Mouse (Mus musculus) lung, embryonic 16.5 days (tissue): ENCODE measurements around the gene Ippk. TPM values are rescaled to one million over a fixed set of nuclear protein-coding genes. Genes with fewer than 3 reads are reported as not detected.
A peak's percentile ranks its signal among the peaks of the same experiment; 100 is the strongest.

Source experiments
- ATAC-seq: fragments of 200-750 bp; cut with Nextera tagmentation; 2 replicates; pipeline ENCODE4 v1.8.0; 2017; ENCODE audit warnings: low read depth, mild to moderate bottlenecking, moderate library complexity
- H3K27ac ChIP-seq: fragments of 300-500 bp; sonication (generic); 2 replicates; pipeline ENCODE4 v1.5.1; 2014; ENCODE audit warnings: mild to moderate bottlenecking, control low read depth, low read length
- H3K27me3 ChIP-seq: fragments of 300-500 bp; sonication (generic); 2 replicates; pipeline ENCODE4 v1.6.1; 2014; ENCODE audit warnings: low read depth, low read length, mixed read lengths; ENCODE audit not compliant: control insufficient read depth, insufficient read depth
- H3K36me3 ChIP-seq: fragments of 300-500 bp; sonication (generic); 2 replicates; pipeline ENCODE4 v1.6.1; 2014; ENCODE audit warnings: low read length; ENCODE audit not compliant: control insufficient read depth, insufficient read depth
- H3K4me1 ChIP-seq: fragments of 300-500 bp; sonication (generic); replicated peaks from 2 replicates; pipeline ENCODE4 v1.6.1; 2014; ENCODE audit warnings: low read length, mixed read lengths; ENCODE audit not compliant: control insufficient read depth, insufficient read depth
- H3K4me2 ChIP-seq: fragments of 300-500 bp; sonication (generic); 2 replicates; pipeline ENCODE4 v1.6.1; 2014; ENCODE audit warnings: low read depth, low read length, control low read depth
- H3K4me3 ChIP-seq: fragments of 300-500 bp; sonication (generic); 2 replicates; pipeline ENCODE4 v1.5.1; 2014; ENCODE audit warnings: mild to moderate bottlenecking, low read length, control low read depth
- H3K9ac ChIP-seq: fragments of 300-500 bp; sonication (generic); 2 replicates; pipeline ENCODE4 v1.6.1; 2014; ENCODE audit warnings: low read length, control low read depth
- H3K9me3 ChIP-seq: fragments of 300-500 bp; sonication (generic); 2 replicates; pipeline ENCODE4 v1.6.1; 2016; ENCODE audit warnings: low read length; ENCODE audit not compliant: control insufficient read depth
- WGBS: fragments of 180-500 bp; shearing (Covaris S2); extraction: QIAGEN DNeasy Blood & Tissue Kit; methylation state at CpG from one replicate; pipeline ENCODE4 v1.1.7; 2014; 5-methylcytosine and 5-hydroxymethylcytosine counted together
- polyA plus RNA-seq: library from polyadenylated mRNA; unstranded; fragments of >200 nt; fragmentation: Nextera tagmentation; extraction: Ambion mirVana; gene quantifications from 2 replicates; pipeline ENCODE4 v1.2.1, GENCODE M21; 2015

Gene Ippk
- polyA plus RNA-seq, 1 experiment from 2014 or later: 16.2 TPM

- no peak overlapping the region for H3K27ac ChIP-seq
- ATAC-seq: peak; percentile 89
- no peak overlapping the region for H3K4me2 ChIP-seq
- no peak overlapping the region for H3K4me3 ChIP-seq
- H3K27me3 ChIP-seq: no peaks in the 10 kb centered on the region
- H3K9ac ChIP-seq: no peak overlapping the region
- peaks cover 6% of the 10 kb centered on the region; the same call in 1 of the 2 replicates for H3K36me3 ChIP-seq
- no peaks in the 10 kb centered on the region for H3K9me3 ChIP-seq
- H3K4me1 ChIP-seq: no peaks in the 10 kb centered on the region
- WGBS: 34% methylated on average over 5 of the region's 5 CpGs
Measured at GRCm38 (mm10) chr13:49449318-49449749, 28.3 kb downstream of the Ippk start.

- Histone ChIP-seq H3K36me3 (peaks cover 6% of the 10 kb centered on the region), H3K4me2 (no peak overlapping the region), H3K4me1 (no peaks in the 10 kb centered on the region; the same call in 1 of the 2 replicates), H3K9me3 (no peaks in the 10 kb centered on the region), H3K9ac (no peak overlapping the region), H3K4me3 (no peak overlapping the region), H3K27me3 (no peaks in the 10 kb centered on the region), H3K27ac (peak overlapping the region; percentile 71)
- ATAC-seq: 0 out of 2 replicates have a peak, but pooled peaks have one; percentile 12
- WGBS: 76% methylated on average over 4 of the region's 4 CpGs
Measured at GRCm38 (mm10) chr13:49460276-49460675, 39.2 kb downstream of the Ippk start.

GRCm38 (mm10) chr13:49460692-49461414, 39.8 kb downstream of the Ippk start:
- no peaks in the 10 kb centered on the region; the same call in 1 of the 2 replicates for H3K4me1 ChIP-seq
- H3K9me3 ChIP-seq: no peaks in the 10 kb centered on the region
- H3K4me3 ChIP-seq: no peak overlapping the region
- no peaks in the 10 kb centered on the region for H3K27me3 ChIP-seq
- H3K4me2 ChIP-seq: no peak overlapping the region
- H3K9ac ChIP-seq: no peak overlapping the region
- ATAC-seq: peak; percentile 71
- H3K27ac ChIP-seq: peak overlapping the region; percentile 71
- WGBS: 62% methylated on average over 5 of the region's 5 CpGs
- H3K36me3 ChIP-seq: peaks cover 6% of the 10 kb centered on the region

GRCm38 (mm10) chr13:49461458-49462132, 40.5 kb downstream of the Ippk start:
- H3K27me3 ChIP-seq: no peaks in the 10 kb centered on the region
- no peak overlapping the region for H3K4me2 ChIP-seq
- H3K4me1 ChIP-seq: peaks cover 3% of the 10 kb centered on the region
- H3K36me3 ChIP-seq: peaks cover 6% of the 10 kb centered on the region
- H3K9ac ChIP-seq: no peak overlapping the region
- 69% methylated on average over 15 of the region's 15 CpGs for WGBS
- H3K9me3 ChIP-seq: no peaks in the 10 kb centered on the region
- ATAC-seq: peak; percentile 85
- peak overlapping the region; percentile 71 for H3K27ac ChIP-seq
- no peak overlapping the region for H3K4me3 ChIP-seq

GRCm38 (mm10) chr13:49462921-49463320, 41.9 kb downstream of the Ippk start:
- no peak for ATAC-seq
- Histone ChIP-seq H3K9ac (no peak overlapping the region), H3K9me3 (no peaks in the 10 kb centered on the region), H3K27me3 (no peaks in the 10 kb centered on the region), H3K36me3 (peaks cover 6% of the 10 kb centered on the region), H3K4me1 (peaks cover 3% of the 10 kb centered on the region), H3K27ac (no peak overlapping the region), H3K4me3 (no peak overlapping the region), H3K4me2 (no peak overlapping the region)
- WGBS: 95% methylated on average over 2 of the region's 2 CpGs

GRCm38 (mm10) chr13:49465875-49466274, 44.8 kb downstream of the Ippk start:
- Histone ChIP-seq H3K4me1 (peaks cover 8% of the 10 kb centered on the region; the same call in 1 of the 2 replicates), H3K4me3 (no peak overlapping the region), H3K36me3 (peaks cover 6% of the 10 kb centered on the region), H3K27me3 (no peaks in the 10 kb centered on the region), H3K9ac (no peak overlapping the region), H3K4me2 (no peak overlapping the region), H3K9me3 (no peaks in the 10 kb centered on the region), H3K27ac (no peak overlapping the region)
- WGBS: 93% methylated on average over 4 of the region's 4 CpGs
- no peak for ATAC-seq

GRCm38 (mm10) chr13:49466393-49467075, 45.5 kb downstream of the Ippk start:
- H3K27me3 ChIP-seq: no peaks in the 10 kb centered on the region
- peak; percentile 67; the same call in 1 of the 2 replicates for ATAC-seq

GRCm38 (mm10) chr13:49467585-49467984, 46.5 kb downstream of the Ippk start:
- Histone ChIP-seq H3K27ac (no peak overlapping the region), H3K4me2 (no peak overlapping the region), H3K36me3 (peaks cover 6% of the 10 kb centered on the region; the same call in 1 of the 2 replicates), H3K4me3 (no peak overlapping the region), H3K9me3 (no peaks in the 10 kb centered on the region), H3K9ac (no peak overlapping the region), H3K4me1 (peaks cover 17% of the 10 kb centered on the region), H3K27me3 (no peaks in the 10 kb centered on the region)
- ATAC-seq: no peak
- WGBS: 59% methylated on average over 2 of the region's 2 CpGs

More at GRCm38 (mm10) chr13:49466393-49467075, 45.5 kb downstream of the Ippk start:
- Histone ChIP-seq H3K4me3 (no peak overlapping the region), H3K4me2 (no peak overlapping the region), H3K9ac (no peak overlapping the region), H3K9me3 (no peaks in the 10 kb centered on the region), H3K4me1 (peaks cover 13% of the 10 kb centered on the region), H3K36me3 (peaks cover 6% of the 10 kb centered on the region), H3K27ac (peak overlapping the region; percentile 67)
- WGBS: 60% methylated on average over 11 of the region's 11 CpGs

- peaks cover 1% of the 10 kb centered on the region; the same call in 1 of the 2 replicates for H3K36me3 ChIP-seq
- no peak overlapping the region for H3K9ac ChIP-seq
- no peak overlapping the region for H3K4me2 ChIP-seq
- no peaks in the 10 kb centered on the region for H3K27me3 ChIP-seq
- H3K4me1 ChIP-seq: peaks cover 17% of the 10 kb centered on the region
- H3K9me3 ChIP-seq: no peaks in the 10 kb centered on the region
- 81% methylated on average over 5 of the region's 5 CpGs for WGBS
- H3K27ac ChIP-seq: no peak overlapping the region
- no peak overlapping the region for H3K4me3 ChIP-seq
- ATAC-seq: no peak
Measured at GRCm38 (mm10) chr13:49469002-49469401, 48.0 kb downstream of the Ippk start.
